Mouse (Mus musculus) erythroblast, embryonic 14.5 days (primary cell): ENCODE data around the gene Mcu.

Experiments
- GATA1 ChIP-seq: IDR thresholded peaks from 2 replicates; pipeline ENCODE4 v1.6.1; 2012; ENCODE audit warnings: low read length, inconsistent platforms, mixed read lengths
- TAL1 ChIP-seq: IDR thresholded peaks from 3 replicates; pipeline ENCODE4 v1.6.1; 2012; ENCODE audit warnings: low read length, inconsistent platforms, mixed read lengths

- TF ChIP-seq GATA1 (no peak), TAL1 (no peak)
These were observed 20.4 kb upstream of the Mcu start for GRCm38 (mm10) chr10:59636751-59637533.
